Mouse (Mus musculus): ENCODE data around the gene Pes1.

GRCm38 (mm10) chr11:3936318-3936717, 27.5 kb upstream of the Pes1 start:
- TF ChIP-seq MAX (IDR thresholded peaks at IDR 0.05; ENCODE audit: low read length) = no peak
- no peak for TF ChIP-seq NELFE (IDR thresholded peaks at IDR 0.05; ENCODE audit: low read depth, low read length)
- TF ChIP-seq ELF1 (IDR thresholded peaks at IDR 0.05; ENCODE audit: low read depth, low read length) = no peak
- TF ChIP-seq TAL1 (IDR thresholded peaks at IDR 0.05; ENCODE audit: low read length) = no peak
- no peak for TF ChIP-seq EP300 (IDR thresholded peaks at IDR 0.05; ENCODE audit: low read depth in 1 of 2, low read length in 2 of 2)
- TF ChIP-seq CTCF (IDR thresholded peaks at IDR 0.05 in 2 of 3, conservative IDR thresholded peaks at IDR 0.05 in 1 of 3; ENCODE audit: control insufficient read depth in 1 of 3, insufficient read depth in 1 of 3, low read depth in 2 of 3, low read length in 3 of 3, poor library complexity in 1 of 3, severe bottlenecking in 1 of 3) = no peak
- no peak for TF ChIP-seq ZNF384 (IDR thresholded peaks at IDR 0.05; ENCODE audit: low read depth, low read length)
- no peak for TF ChIP-seq RCOR1 (IDR thresholded peaks at IDR 0.05; ENCODE audit: low read depth, low read length)
- no peak for TF ChIP-seq SIN3A (IDR thresholded peaks at IDR 0.05; ENCODE audit: low read length)
